Mouse (Mus musculus): ENCODE results near the gene Zfyve26. TPM values are rescaled to one million over a fixed set of nuclear protein-coding genes. Genes with fewer than 3 reads are reported as not detected.
A peak's percentile ranks its signal among the peaks of the same experiment; 100 is the strongest.
"Not testable (repeated sequence)": the region's sequence is repeated elsewhere in the genome, so short reads cannot be mapped to it uniquely, and the experiment has no call there.

Gene Zfyve26
- polyA plus RNA-seq, 1 experiment from 2014 or later: 12.5 TPM

- Histone ChIP-seq H3K4me2 (ENCODE audit: low read depth) (peak within 1 kb of the TSS; percentile 85), H3K36me3 (ENCODE audit: control insufficient read depth, insufficient read depth, low read length) (no peaks in the 10 kb centered on the region), H3K4me1 (ENCODE audit: control insufficient read depth, insufficient read depth, low read length) (peaks cover 7% of the 10 kb centered on the region; the same call in 1 of the 2 replicates), H3K9me3 (ENCODE audit: control insufficient read depth, low read length) (no peaks in the 10 kb centered on the region), H3K27me3 (ENCODE audit: control insufficient read depth, insufficient read depth, low read length) (no peaks in the 10 kb centered on the region), H3K9ac (ENCODE audit: low read length) (peak within 1 kb of the TSS; percentile 64), H3K27ac (ENCODE audit: low read depth, low read length) (no peak within 1 kb of the TSS), H3K4me3 (ENCODE audit: low read depth, low read length) (peak within 1 kb of the TSS; percentile 65)
- DNase-seq (ENCODE audit: low spot score): no peak
- no peak for ATAC-seq (ENCODE audit: insufficient read depth, low FRiP score, low TSS enrichment)
- 67% methylated on average over 6 of the region's 6 CpGs for WGBS
Observed at GRCm38 (mm10) chr12:79192193-79192592, 103.9 kb downstream of the Zfyve26 start, which contains the start of gene Rdh11. Rdh11 (minus strand) TSS chr12:79192293.

- DNase-seq (ENCODE audit: low spot score): peak; percentile 84
- Histone ChIP-seq H3K4me1 (ENCODE audit: control insufficient read depth, insufficient read depth, low read length) (peaks cover 7% of the 10 kb centered on the region; the same call in 1 of the 2 replicates), H3K27ac (ENCODE audit: low read depth, low read length) (no peak overlapping the region), H3K4me2 (ENCODE audit: low read depth) (peak overlapping the region; percentile 85), H3K27me3 (ENCODE audit: control insufficient read depth, insufficient read depth, low read length) (no peaks in the 10 kb centered on the region), H3K36me3 (ENCODE audit: control insufficient read depth, insufficient read depth, low read length) (no peaks in the 10 kb centered on the region), H3K9ac (ENCODE audit: low read length) (peak overlapping the region; percentile 64), H3K9me3 (ENCODE audit: control insufficient read depth, low read length) (no peaks in the 10 kb centered on the region), H3K4me3 (ENCODE audit: low read depth, low read length) (peak overlapping the region; percentile 65)
- peak; percentile 83 for ATAC-seq (ENCODE audit: insufficient read depth, low FRiP score, low TSS enrichment)
- 7% methylated on average over 14 of the region's 14 CpGs for WGBS
Observed at GRCm38 (mm10) chr12:79191701-79192100, 104.4 kb downstream of the Zfyve26 start.

GRCm38 (mm10) chr12:79190931-79191673 is 105.0 kb downstream of the Zfyve26 start:
- DNase-seq (ENCODE audit: low spot score) (peak; percentile 59), ATAC-seq (ENCODE audit: insufficient read depth, low FRiP score, low TSS enrichment) (peak; percentile 86)
- WGBS: under 1% methylated on average over 18 of the region's 18 CpGs
- Histone ChIP-seq H3K9me3 (ENCODE audit: control insufficient read depth, low read length) (no peaks in the 10 kb centered on the region), H3K9ac (ENCODE audit: low read length) (peak overlapping the region; percentile 64), H3K4me1 (ENCODE audit: control insufficient read depth, insufficient read depth, low read length) (peaks cover 7% of the 10 kb centered on the region; the same call in 1 of the 2 replicates), H3K27me3 (ENCODE audit: control insufficient read depth, insufficient read depth, low read length) (no peaks in the 10 kb centered on the region), H3K4me3 (ENCODE audit: low read depth, low read length) (peak overlapping the region; percentile 65), H3K27ac (ENCODE audit: low read depth, low read length) (no peak overlapping the region), H3K4me2 (ENCODE audit: low read depth) (peak overlapping the region; percentile 85), H3K36me3 (ENCODE audit: control insufficient read depth, insufficient read depth, low read length) (no peaks in the 10 kb centered on the region)

- H3K27ac ChIP-seq (ENCODE audit: low read depth, low read length); H3K4me2 ChIP-seq (ENCODE audit: low read depth); H3K27me3 ChIP-seq (ENCODE audit: control insufficient read depth, insufficient read depth, low read length); DNase-seq (ENCODE audit: low spot score); H3K4me1 ChIP-seq (ENCODE audit: control insufficient read depth, insufficient read depth, low read length); H3K36me3 ChIP-seq (ENCODE audit: control insufficient read depth, insufficient read depth, low read length); H3K9ac ChIP-seq (ENCODE audit: low read length); H3K4me3 ChIP-seq (ENCODE audit: low read depth, low read length); ATAC-seq (ENCODE audit: insufficient read depth, low FRiP score, low TSS enrichment); H3K9me3 ChIP-seq (ENCODE audit: control insufficient read depth, low read length): not testable (repeated sequence)
- 91% methylated on average over 5 of the region's 6 CpGs for WGBS
Observed at GRCm38 (mm10) chr12:79185160-79185559, 110.9 kb downstream of the Zfyve26 start.

Other genes starting within 250 kb of the Zfyve26 start
- 25.5 and 26.5 TPM in 2 replicates for gene Pigh, start 206.7 kb downstream of the Zfyve26 start, polyA plus RNA-seq (2014; fragmentation: Nextera tagmentation; extraction: Ambion mirVana)
- gene Arg2, start 165.5 kb downstream of the Zfyve26 start, polyA plus RNA-seq (2014; fragmentation: Nextera tagmentation; extraction: Ambion mirVana): 6.0 and 7.8 TPM in 2 replicates
- 103 and 105 TPM in 2 replicates for gene Vti1b, start 123.6 kb downstream of the Zfyve26 start, polyA plus RNA-seq (2014; fragmentation: Nextera tagmentation; extraction: Ambion mirVana)
- 26.1 and 27.3 TPM in 2 replicates for gene Rdh11, start 104.0 kb downstream of the Zfyve26 start, polyA plus RNA-seq (2014; fragmentation: Nextera tagmentation; extraction: Ambion mirVana)
- gene Rdh12, start 87.4 kb downstream of the Zfyve26 start, polyA plus RNA-seq (2014; fragmentation: Nextera tagmentation; extraction: Ambion mirVana): 0.81 and 1.2 TPM in 2 replicates
- gene Rad51b, start 978 bp upstream of the Zfyve26 start, polyA plus RNA-seq (2014; fragmentation: Nextera tagmentation; extraction: Ambion mirVana): 4.7 and 5.5 TPM in 2 replicates